Mouse (Mus musculus): ENCODE data around the gene Zzz3. TPM values are rescaled to one million over a fixed set of nuclear protein-coding genes. Genes with fewer than 3 reads are reported as not detected.

Gene Zzz3
- total RNA-seq, 2 experiments from 2014 or later: 15.7 to 18.1 TPM

GRCm38 (mm10) chr3:152475278-152475669, 80.0 kb downstream of the Zzz3 start:
- no peak overlapping the region for H3K4me3 ChIP-seq
- no peak overlapping the region for H3K27ac ChIP-seq
- no peak for TF ChIP-seq CTCF (IDR thresholded peaks at IDR 0.05)
- intact Hi-C loops (cut with DNase I): no loop called here
- no peak for DNase-seq

DNA sequence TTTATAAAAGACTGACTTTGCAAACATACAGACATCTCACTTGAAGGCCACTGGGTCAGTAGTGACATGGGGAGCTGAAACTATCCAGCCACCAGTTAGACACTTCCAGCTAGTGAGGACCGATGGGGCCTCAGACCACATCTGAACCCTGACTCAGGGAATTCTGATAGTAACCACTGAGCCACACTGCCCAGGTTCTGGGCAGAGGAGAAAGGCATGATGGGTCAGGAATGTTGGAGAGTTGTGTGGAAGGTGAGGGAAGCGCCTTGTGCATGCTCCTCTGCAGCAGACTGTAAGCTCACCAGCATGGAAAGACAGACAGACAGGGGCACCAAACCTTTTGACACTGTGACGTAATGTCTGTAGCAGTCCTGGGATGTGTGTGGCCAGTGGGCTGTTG, 80.6 kb downstream of the Zzz3 start:
- no peak for DNase-seq
- intact Hi-C loops (cut with DNase I): no loop called here
- no peak overlapping the region for H3K27ac ChIP-seq

DNA sequence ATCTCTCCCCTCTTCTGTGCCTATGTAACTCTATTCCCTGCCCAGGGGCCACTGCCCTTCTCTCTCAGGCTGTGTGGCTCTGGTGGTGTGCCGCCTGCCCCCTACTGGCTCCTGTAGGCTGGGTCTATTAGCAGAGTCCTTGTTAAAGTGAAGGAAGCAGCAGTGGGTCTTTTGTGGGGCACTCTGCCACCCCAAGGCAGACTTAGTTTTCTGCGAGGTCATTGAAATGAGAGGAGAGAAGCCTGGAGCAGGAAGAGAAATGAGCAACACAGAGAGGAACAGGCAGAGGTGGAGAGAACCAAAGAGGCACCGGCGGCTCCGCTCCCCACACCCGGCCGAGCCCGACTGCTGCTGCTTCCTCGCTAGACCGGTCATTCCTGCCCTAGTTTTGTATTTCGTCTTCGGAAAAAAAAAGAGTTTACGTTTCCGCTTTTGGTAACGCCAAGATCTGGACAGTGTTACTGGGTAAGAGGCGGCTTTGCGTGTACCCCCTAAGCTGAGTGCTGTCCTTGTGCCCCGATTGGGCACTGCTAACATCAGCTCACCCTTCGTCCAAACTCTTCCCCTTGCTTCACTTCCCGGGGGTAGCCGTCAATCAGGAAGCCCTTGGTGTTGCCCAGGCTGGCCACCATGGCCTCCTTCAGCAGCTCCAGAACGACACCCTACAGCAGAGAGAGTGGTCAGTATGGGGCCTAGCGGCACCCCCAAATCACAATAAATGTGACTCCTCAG, 82.7 kb downstream of the Zzz3 start:
- peak; percentile 86 for TF ChIP-seq CTCF (IDR thresholded peaks at IDR 0.05)
- Histone ChIP-seq H3K27ac (peak overlapping the region; percentile 83), H3K4me3 (peak overlapping the region; percentile 70)
- peak; percentile 81 for DNase-seq
- intact Hi-C loops (cut with DNase I): loop anchor here (1.0 kb wide), 1 partner anchor 83 kb away; the partner anchor contains the start of gene Zzz3

More for the DNA sequence above, 80.6 kb downstream of the Zzz3 start:
- no peak overlapping the region for H3K4me3 ChIP-seq
- TF ChIP-seq CTCF (IDR thresholded peaks at IDR 0.05): no peak

DNA sequence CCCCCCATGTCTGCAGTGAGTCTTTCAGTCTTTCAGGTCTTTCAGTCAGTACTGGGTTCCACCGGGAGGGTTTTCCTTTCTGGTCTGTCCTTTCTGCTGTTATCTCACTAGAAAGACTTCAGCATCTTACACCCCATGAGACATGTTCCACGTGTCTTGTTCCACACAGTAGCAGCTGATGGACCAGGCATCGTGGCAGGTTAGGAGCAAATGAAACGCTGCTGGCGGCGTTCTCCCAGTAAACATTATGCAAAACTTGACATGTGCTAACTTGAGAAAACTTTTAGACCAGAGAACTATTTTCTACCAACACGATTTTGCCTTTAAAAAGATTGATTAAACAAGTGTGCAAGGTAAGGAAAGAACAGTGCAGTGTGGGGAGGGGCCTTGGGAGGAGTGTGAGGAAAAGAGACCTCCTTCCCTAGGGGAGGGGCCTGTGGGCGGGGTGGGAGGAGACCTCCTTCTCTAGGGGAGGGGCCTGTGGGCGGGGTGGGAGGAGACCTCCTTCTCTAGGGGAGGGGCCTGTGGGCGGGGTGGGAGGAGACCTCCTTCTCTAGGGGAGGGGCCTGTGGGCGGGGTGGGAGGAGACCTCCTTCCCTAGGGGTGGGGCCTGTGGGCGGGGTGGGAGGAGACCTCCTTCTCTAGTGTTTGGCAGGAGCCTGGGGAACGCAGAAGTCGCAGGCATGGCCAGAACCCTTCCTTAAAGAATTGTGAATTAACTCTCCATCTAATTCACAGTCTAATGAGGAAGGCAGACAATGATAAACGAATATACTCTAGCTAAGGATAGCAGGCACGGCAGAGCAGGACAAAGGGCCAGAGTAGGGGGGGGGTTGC, 83.5 kb downstream of the Zzz3 start:
- peak overlapping the region; percentile 70 for H3K4me3 ChIP-seq
- intact Hi-C loops (cut with DNase I): loop anchor here (1.0 kb wide), 1 partner anchor 84 kb away; the partner anchor contains the start of gene Zzz3
- peak; percentile 65 for DNase-seq
- TF ChIP-seq CTCF (IDR thresholded peaks at IDR 0.05): no peak
- H3K27ac ChIP-seq: peak overlapping the region; percentile 83

- intact Hi-C loops (cut with DNase I): no loop called here
- DNase-seq: no peak
- Histone ChIP-seq H3K27ac (no peak overlapping the region), H3K4me3 (no peak overlapping the region)
- no peak for TF ChIP-seq CTCF (IDR thresholded peaks at IDR 0.05)
Observed at GRCm38 (mm10) chr3:152480336-152480735, 85.1 kb downstream of the Zzz3 start.

- DNase-seq: no peak
- Histone ChIP-seq H3K4me3 (no peak overlapping the region), H3K27ac (no peak overlapping the region)
- no peak for TF ChIP-seq CTCF (IDR thresholded peaks at IDR 0.05)
- intact Hi-C loops (cut with DNase I): no loop called here
Observed at GRCm38 (mm10) chr3:152482182-152482581, 86.9 kb downstream of the Zzz3 start.

GRCm38 (mm10) chr3:152483800-152484199, 88.5 kb downstream of the Zzz3 start:
- 0 out of 2 replicates have a peak overlapping the region, but pooled peaks have one; percentile 1 for H3K27ac ChIP-seq
- no peak for DNase-seq
- no peak for TF ChIP-seq CTCF (IDR thresholded peaks at IDR 0.05)
- intact Hi-C loops (cut with DNase I): no loop called here
- no peak overlapping the region for H3K4me3 ChIP-seq

DNA sequence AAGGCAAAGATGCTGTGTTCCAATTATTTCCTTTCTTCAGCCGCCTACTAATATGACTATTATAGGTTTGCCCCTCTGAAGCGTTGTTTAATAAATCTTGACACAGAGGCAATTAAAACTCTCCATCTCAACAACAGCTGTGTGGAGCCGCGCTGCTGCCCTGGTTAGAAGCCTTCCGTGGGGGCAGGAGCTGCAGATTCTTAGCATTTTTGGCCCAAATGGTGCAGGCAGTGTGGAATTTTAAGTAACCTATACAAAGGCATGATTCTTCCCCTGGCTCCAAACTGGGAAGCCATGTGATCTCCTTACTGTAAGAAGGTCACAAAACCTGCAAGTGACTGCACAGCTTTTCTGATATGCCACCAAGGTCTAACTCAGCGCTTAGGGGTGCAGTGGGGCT, 88.9 kb downstream of the Zzz3 start:
- intact Hi-C loops (cut with DNase I): no loop called here
- no peak overlapping the region for H3K27ac ChIP-seq
- no peak overlapping the region for H3K4me3 ChIP-seq
- TF ChIP-seq CTCF (IDR thresholded peaks at IDR 0.05): no peak
- no peak for DNase-seq

DNA sequence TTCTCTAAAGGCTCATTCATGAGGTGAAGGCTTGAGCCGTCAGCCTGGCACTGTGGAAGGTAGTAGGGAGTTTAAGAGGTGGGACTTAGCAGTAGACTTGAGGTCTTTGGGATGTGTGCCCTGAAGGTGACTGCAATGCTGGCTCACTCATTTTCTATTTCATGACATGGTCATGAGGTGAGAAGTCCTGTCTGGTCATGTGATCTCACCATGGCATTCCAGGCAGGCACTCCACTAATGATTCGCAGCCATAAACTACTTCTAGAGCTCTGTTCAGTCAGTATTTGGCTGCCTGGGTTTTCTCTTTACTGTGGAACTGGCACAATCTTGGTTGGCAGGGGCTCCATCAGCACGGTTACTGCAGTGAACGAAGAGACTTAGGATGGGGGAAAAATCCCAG, 93.7 kb downstream of the Zzz3 start:
- no peak overlapping the region for H3K27ac ChIP-seq
- intact Hi-C loops (cut with DNase I): no loop called here
- TF ChIP-seq CTCF (IDR thresholded peaks at IDR 0.05): no peak
- DNase-seq: no peak
- no peak overlapping the region for H3K4me3 ChIP-seq

GRCm38 (mm10) chr3:152490423-152490822, 95.2 kb downstream of the Zzz3 start:
- H3K27ac ChIP-seq: no peak overlapping the region
- no peak for DNase-seq
- no peak overlapping the region for H3K4me3 ChIP-seq
- intact Hi-C loops (cut with DNase I): no loop called here
- no peak for TF ChIP-seq CTCF (IDR thresholded peaks at IDR 0.05)

GRCm38 (mm10) chr3:152492241-152492640, 97.0 kb downstream of the Zzz3 start:
- H3K27ac ChIP-seq: no peak overlapping the region

DNA sequence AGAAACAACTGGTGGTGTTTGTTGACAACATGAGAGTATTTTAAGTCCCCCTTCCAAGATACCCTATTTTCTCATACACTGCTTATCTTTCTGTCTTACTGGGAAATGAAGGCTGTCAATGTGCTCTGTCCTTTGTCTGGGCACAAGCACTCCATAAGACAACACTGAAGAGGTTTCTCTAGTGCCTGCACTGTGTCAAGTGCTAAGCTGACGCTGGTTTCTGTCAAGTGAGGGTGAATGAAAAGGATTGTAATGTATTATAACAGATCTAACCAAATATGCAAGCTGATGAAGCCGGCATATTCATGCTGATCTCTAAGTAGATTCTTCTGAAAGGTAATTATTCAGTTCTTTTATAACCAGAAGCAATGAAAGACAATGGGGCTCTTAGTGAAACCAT, 98.5 kb downstream of the Zzz3 start:
- intact Hi-C loops (cut with DNase I): no loop called here
- TF ChIP-seq CTCF (IDR thresholded peaks at IDR 0.05): no peak
- DNase-seq: no peak

More at GRCm38 (mm10) chr3:152492241-152492640, 97.0 kb downstream of the Zzz3 start:
- no peak overlapping the region for H3K4me3 ChIP-seq
- DNase-seq: no peak
- intact Hi-C loops (cut with DNase I): no loop called here
- no peak for TF ChIP-seq CTCF (IDR thresholded peaks at IDR 0.05)

More for the DNA sequence above, 98.5 kb downstream of the Zzz3 start:
- Histone ChIP-seq H3K4me3 (no peak overlapping the region), H3K27ac (no peak overlapping the region)
